Mouse (Mus musculus): ENCODE measurements around the gene Arvcf. TPM values are rescaled to one million over a fixed set of nuclear protein-coding genes. Genes with fewer than 3 reads are reported as not detected.

Arvcf gene
- polyA plus RNA-seq, 1 experiment from 2014 or later, result 30.8 TPM

GRCm38 (mm10) chr16:18351313-18352055 lies 3.5 kb downstream of the Arvcf start:
- Histone ChIP-seq H3K27ac (ENCODE audit: low read depth) (no peak overlapping the region), H3K36me3 (ENCODE audit: insufficient read depth) (no peaks in the 10 kb centered on the region), H3K4me2 (no peak overlapping the region), H3K4me1 (ENCODE audit: insufficient read depth) (no peaks in the 10 kb centered on the region), H3K27me3 (ENCODE audit: insufficient read depth, low read length) (peaks cover 27% of the 10 kb centered on the region), H3K4me3 (ENCODE audit: low read depth, low read length) (no peak overlapping the region), H3K9me3 (ENCODE audit: low read depth, low read length) (no peaks in the 10 kb centered on the region), H3K9ac (no peak overlapping the region)
- peak; percentile 72 for TF ChIP-seq CTCF (IDR thresholded peaks at IDR 0.05; ENCODE audit: low read depth)
- ATAC-seq (ENCODE audit: insufficient read depth) (no peak), DNase-seq (peak; percentile 52)
- WGBS, result 60% methylated on average over 5 of the region's 5 CpGs

GRCm38 (mm10) chr16:18353106-18353505 lies 5.1 kb downstream of the Arvcf start:
- ATAC-seq (ENCODE audit: insufficient read depth) (no peak), DNase-seq (no peak)
- no peak overlapping the region for H3K9ac ChIP-seq
- H3K27ac ChIP-seq (ENCODE audit: low read depth), result no peak overlapping the region
- no peak overlapping the region for H3K4me2 ChIP-seq
- H3K4me3 ChIP-seq (ENCODE audit: low read depth, low read length), result no peak overlapping the region
- TF ChIP-seq CTCF (IDR thresholded peaks at IDR 0.05; ENCODE audit: low read depth), result no peak
- no peaks in the 10 kb centered on the region for H3K9me3 ChIP-seq (ENCODE audit: low read depth, low read length)
- no peaks in the 10 kb centered on the region for H3K36me3 ChIP-seq (ENCODE audit: insufficient read depth)
- 62% methylated on average over 1 of the region's 1 CpGs for WGBS
- peaks cover 26% of the 10 kb centered on the region for H3K27me3 ChIP-seq (ENCODE audit: insufficient read depth, low read length)
- no peaks in the 10 kb centered on the region for H3K4me1 ChIP-seq (ENCODE audit: insufficient read depth)

GRCm38 (mm10) chr16:18356961-18357360 lies 9.0 kb downstream of the Arvcf start:
- Histone ChIP-seq H3K36me3 (ENCODE audit: insufficient read depth) (no peaks in the 10 kb centered on the region), H3K4me3 (ENCODE audit: low read depth, low read length) (no peak overlapping the region), H3K4me1 (ENCODE audit: insufficient read depth) (no peaks in the 10 kb centered on the region), H3K27me3 (ENCODE audit: insufficient read depth, low read length) (no peaks in the 10 kb centered on the region), H3K9ac (no peak overlapping the region), H3K4me2 (no peak overlapping the region), H3K9me3 (ENCODE audit: low read depth, low read length) (no peaks in the 10 kb centered on the region), H3K27ac (ENCODE audit: low read depth) (no peak overlapping the region)
- no peak for DNase-seq
- WGBS, result 88% methylated on average over 1 of the region's 1 CpGs
- TF ChIP-seq CTCF (IDR thresholded peaks at IDR 0.05; ENCODE audit: low read depth), result no peak
- no peak for ATAC-seq (ENCODE audit: insufficient read depth)

GRCm38 (mm10) chr16:18357977-18358376 lies 10.0 kb downstream of the Arvcf start:
- no peaks in the 10 kb centered on the region for H3K4me1 ChIP-seq (ENCODE audit: insufficient read depth)
- ATAC-seq (ENCODE audit: insufficient read depth) (no peak), DNase-seq (no peak)
- no peak overlapping the region for H3K27ac ChIP-seq (ENCODE audit: low read depth)
- H3K36me3 ChIP-seq (ENCODE audit: insufficient read depth), result no peaks in the 10 kb centered on the region
- no peaks in the 10 kb centered on the region for H3K9me3 ChIP-seq (ENCODE audit: low read depth, low read length)
- no peaks in the 10 kb centered on the region for H3K27me3 ChIP-seq (ENCODE audit: insufficient read depth, low read length)
- no peak overlapping the region for H3K4me3 ChIP-seq (ENCODE audit: low read depth, low read length)
- no peak for TF ChIP-seq CTCF (IDR thresholded peaks at IDR 0.05; ENCODE audit: low read depth)
- 78% methylated on average over 6 of the region's 6 CpGs for WGBS
- no peak overlapping the region for H3K4me2 ChIP-seq
- H3K9ac ChIP-seq, result no peak overlapping the region

GRCm38 (mm10) chr16:18360151-18360805 lies 12.3 kb downstream of the Arvcf start:
- no peak overlapping the region for H3K4me2 ChIP-seq
- no peak overlapping the region for H3K27ac ChIP-seq (ENCODE audit: low read depth)
- H3K4me1 ChIP-seq (ENCODE audit: insufficient read depth), result no peaks in the 10 kb centered on the region
- no peaks in the 10 kb centered on the region for H3K27me3 ChIP-seq (ENCODE audit: insufficient read depth, low read length)
- 73% methylated on average over 6 of the region's 6 CpGs for WGBS
- H3K9ac ChIP-seq, result no peak overlapping the region
- no peak overlapping the region for H3K4me3 ChIP-seq (ENCODE audit: low read depth, low read length)
- H3K36me3 ChIP-seq (ENCODE audit: insufficient read depth), result no peaks in the 10 kb centered on the region
- DNase-seq (no peak), ATAC-seq (ENCODE audit: insufficient read depth) (no peak; the same call in 1 of the 2 replicates)
- TF ChIP-seq CTCF (IDR thresholded peaks at IDR 0.05; ENCODE audit: low read depth), result no peak
- H3K9me3 ChIP-seq (ENCODE audit: low read depth, low read length), result no peaks in the 10 kb centered on the region

GRCm38 (mm10) chr16:18362948-18363347 lies 15.0 kb downstream of the Arvcf start:
- H3K4me1 ChIP-seq (ENCODE audit: insufficient read depth), result no peaks in the 10 kb centered on the region
- no peak overlapping the region for H3K27ac ChIP-seq (ENCODE audit: low read depth)
- WGBS, result 59% methylated on average over 8 of the region's 8 CpGs
- H3K36me3 ChIP-seq (ENCODE audit: insufficient read depth), result no peaks in the 10 kb centered on the region
- H3K4me3 ChIP-seq (ENCODE audit: low read depth, low read length), result no peak overlapping the region
- DNase-seq, result no peak
- TF ChIP-seq CTCF (IDR thresholded peaks at IDR 0.05; ENCODE audit: low read depth), result no peak
- no peak overlapping the region for H3K9ac ChIP-seq
- ATAC-seq (ENCODE audit: insufficient read depth), result no peak
- no peaks in the 10 kb centered on the region for H3K27me3 ChIP-seq (ENCODE audit: insufficient read depth, low read length)
- no peaks in the 10 kb centered on the region for H3K9me3 ChIP-seq (ENCODE audit: low read depth, low read length)
- H3K4me2 ChIP-seq, result no peak overlapping the region

GRCm38 (mm10) chr16:18366849-18367248 lies 18.9 kb downstream of the Arvcf start:
- no peak for TF ChIP-seq CTCF (IDR thresholded peaks at IDR 0.05; ENCODE audit: low read depth)
- Histone ChIP-seq H3K9ac (no peak overlapping the region), H3K27ac (ENCODE audit: low read depth) (no peak overlapping the region), H3K4me1 (ENCODE audit: insufficient read depth) (no peaks in the 10 kb centered on the region), H3K9me3 (ENCODE audit: low read depth, low read length) (no peaks in the 10 kb centered on the region), H3K36me3 (ENCODE audit: insufficient read depth) (no peaks in the 10 kb centered on the region), H3K4me3 (ENCODE audit: low read depth, low read length) (no peak overlapping the region), H3K27me3 (ENCODE audit: insufficient read depth, low read length) (no peaks in the 10 kb centered on the region), H3K4me2 (no peak overlapping the region)
- 72% methylated on average over 4 of the region's 4 CpGs for WGBS
- no peak for DNase-seq
- no peak for ATAC-seq (ENCODE audit: insufficient read depth)

All from lung, embryonic 14.5 days (tissue).